Mouse (Mus musculus): ENCODE results near the gene Gm20388. TPM values are rescaled to one million over a fixed set of nuclear protein-coding genes. Genes with fewer than 3 reads are reported as not detected.

Gene Gm20388
- polyA plus RNA-seq, 1 experiment from 2014 or later: 5.3 TPM

- Histone ChIP-seq H3K36me3 (ENCODE audit: control insufficient read depth, insufficient read depth, low read length) (peaks cover 23% of the 10 kb centered on the region), H3K9ac (ENCODE audit: low read depth, low read length) (no peak overlapping the region), H3K4me3 (ENCODE audit: low read depth, low read length) (no peak overlapping the region), H3K9me3 (ENCODE audit: control insufficient read depth, low read length) (no peaks in the 10 kb centered on the region), H3K4me2 (no peak overlapping the region), H3K4me1 (replicated peaks; ENCODE audit: control insufficient read depth, insufficient read depth, low read length) (peaks cover 6% of the 10 kb centered on the region; the same call in 1 of the 2 replicates), H3K27ac (ENCODE audit: low read depth, low read length) (no peak overlapping the region), H3K27me3 (replicated peaks; ENCODE audit: control insufficient read depth, insufficient read depth, low read length) (no peaks in the 10 kb centered on the region)
- DNase-seq (ENCODE audit: low spot score) (no peak), ATAC-seq (replicated peaks; ENCODE audit: low FRiP score) (no peak)
- WGBS: 86% methylated on average over 8 of the region's 8 CpGs
Measured at GRCm38 (mm10) chr8:121795461-121795860, 1884.8 kb downstream of the Gm20388 start.

GRCm38 (mm10) chr8:121796406-121796805 lies 1885.8 kb downstream of the Gm20388 start:
- no peak overlapping the region for H3K4me3 ChIP-seq (ENCODE audit: low read depth, low read length)
- no peak overlapping the region for H3K4me2 ChIP-seq
- no peak overlapping the region for H3K27ac ChIP-seq (ENCODE audit: low read depth, low read length)
- no peaks in the 10 kb centered on the region for H3K27me3 ChIP-seq (replicated peaks; ENCODE audit: control insufficient read depth, insufficient read depth, low read length)
- peaks cover 6% of the 10 kb centered on the region; the same call in 1 of the 2 replicates for H3K4me1 ChIP-seq (replicated peaks; ENCODE audit: control insufficient read depth, insufficient read depth, low read length)
- H3K9ac ChIP-seq (ENCODE audit: low read depth, low read length): no peak overlapping the region
- no peak for DNase-seq (ENCODE audit: low spot score)
- H3K36me3 ChIP-seq (ENCODE audit: control insufficient read depth, insufficient read depth, low read length): peaks cover 25% of the 10 kb centered on the region
- WGBS: 91% methylated on average over 11 of the region's 11 CpGs
- no peaks in the 10 kb centered on the region for H3K9me3 ChIP-seq (ENCODE audit: control insufficient read depth, low read length)
- no peak for ATAC-seq (replicated peaks; ENCODE audit: low FRiP score)

- no peak overlapping the region for H3K4me2 ChIP-seq
- H3K4me3 ChIP-seq (ENCODE audit: low read depth, low read length): no peak overlapping the region
- DNase-seq (ENCODE audit: low spot score): no peak
- H3K4me1 ChIP-seq (replicated peaks; ENCODE audit: control insufficient read depth, insufficient read depth, low read length): no peaks in the 10 kb centered on the region
- H3K36me3 ChIP-seq (ENCODE audit: control insufficient read depth, insufficient read depth, low read length): peaks cover 30% of the 10 kb centered on the region
- no peak for ATAC-seq (replicated peaks; ENCODE audit: low FRiP score)
- 75% methylated on average over 6 of the region's 6 CpGs for WGBS
- H3K9ac ChIP-seq (ENCODE audit: low read depth, low read length): no peak overlapping the region
- H3K9me3 ChIP-seq (ENCODE audit: control insufficient read depth, low read length): no peaks in the 10 kb centered on the region
- H3K27me3 ChIP-seq (replicated peaks; ENCODE audit: control insufficient read depth, insufficient read depth, low read length): no peaks in the 10 kb centered on the region
- H3K27ac ChIP-seq (ENCODE audit: low read depth, low read length): no peak overlapping the region
Measured at GRCm38 (mm10) chr8:121798401-121798800, 1887.8 kb downstream of the Gm20388 start.

GRCm38 (mm10) chr8:121804829-121805228 lies 1894.2 kb downstream of the Gm20388 start:
- no peak overlapping the region for H3K4me2 ChIP-seq
- no peaks in the 10 kb centered on the region for H3K4me1 ChIP-seq (replicated peaks; ENCODE audit: control insufficient read depth, insufficient read depth, low read length)
- WGBS: 95% methylated on average over 5 of the region's 5 CpGs
- H3K36me3 ChIP-seq (ENCODE audit: control insufficient read depth, insufficient read depth, low read length): peaks cover 26% of the 10 kb centered on the region; the same call in 1 of the 2 replicates
- H3K27me3 ChIP-seq (replicated peaks; ENCODE audit: control insufficient read depth, insufficient read depth, low read length): no peaks in the 10 kb centered on the region
- no peak overlapping the region for H3K27ac ChIP-seq (ENCODE audit: low read depth, low read length)
- no peaks in the 10 kb centered on the region for H3K9me3 ChIP-seq (ENCODE audit: control insufficient read depth, low read length)
- no peak overlapping the region for H3K4me3 ChIP-seq (ENCODE audit: low read depth, low read length)
- ATAC-seq (replicated peaks; ENCODE audit: low FRiP score) (no peak), DNase-seq (ENCODE audit: low spot score) (no peak)
- no peak overlapping the region for H3K9ac ChIP-seq (ENCODE audit: low read depth, low read length)

- Histone ChIP-seq H3K4me2 (no peak overlapping the region), H3K36me3 (ENCODE audit: control insufficient read depth, insufficient read depth, low read length) (peaks cover 20% of the 10 kb centered on the region; the same call in 1 of the 2 replicates), H3K9me3 (ENCODE audit: control insufficient read depth, low read length) (no peaks in the 10 kb centered on the region), H3K27me3 (replicated peaks; ENCODE audit: control insufficient read depth, insufficient read depth, low read length) (no peaks in the 10 kb centered on the region), H3K4me1 (replicated peaks; ENCODE audit: control insufficient read depth, insufficient read depth, low read length) (no peaks in the 10 kb centered on the region), H3K27ac (ENCODE audit: low read depth, low read length) (no peak overlapping the region), H3K4me3 (ENCODE audit: low read depth, low read length) (no peak overlapping the region), H3K9ac (ENCODE audit: low read depth, low read length) (no peak overlapping the region)
- DNase-seq (ENCODE audit: low spot score) (no peak), ATAC-seq (replicated peaks; ENCODE audit: low FRiP score) (no peak)
- WGBS: 91% methylated on average over 13 of the region's 13 CpGs
Measured at GRCm38 (mm10) chr8:121806126-121806525, 1895.5 kb downstream of the Gm20388 start.

- Histone ChIP-seq H3K9me3 (ENCODE audit: control insufficient read depth, low read length) (no peaks in the 10 kb centered on the region), H3K36me3 (ENCODE audit: control insufficient read depth, insufficient read depth, low read length) (peaks cover 20% of the 10 kb centered on the region), H3K4me3 (ENCODE audit: low read depth, low read length) (no peak overlapping the region), H3K27me3 (replicated peaks; ENCODE audit: control insufficient read depth, insufficient read depth, low read length) (no peaks in the 10 kb centered on the region), H3K4me2 (no peak overlapping the region), H3K4me1 (replicated peaks; ENCODE audit: control insufficient read depth, insufficient read depth, low read length) (no peaks in the 10 kb centered on the region), H3K9ac (ENCODE audit: low read depth, low read length) (no peak overlapping the region), H3K27ac (ENCODE audit: low read depth, low read length) (no peak overlapping the region)
- DNase-seq (ENCODE audit: low spot score) (no peak), ATAC-seq (replicated peaks; ENCODE audit: low FRiP score) (no peak)
- WGBS: 79% methylated on average over 11 of the region's 11 CpGs
Measured at GRCm38 (mm10) chr8:121808032-121808431, 1897.4 kb downstream of the Gm20388 start.

GRCm38 (mm10) chr8:121809524-121810155 lies 1899.0 kb downstream of the Gm20388 start:
- Histone ChIP-seq H3K36me3 (ENCODE audit: control insufficient read depth, insufficient read depth, low read length) (peaks cover 17% of the 10 kb centered on the region), H3K9me3 (ENCODE audit: control insufficient read depth, low read length) (no peaks in the 10 kb centered on the region), H3K4me3 (ENCODE audit: low read depth, low read length) (no peak overlapping the region), H3K27me3 (replicated peaks; ENCODE audit: control insufficient read depth, insufficient read depth, low read length) (no peaks in the 10 kb centered on the region), H3K4me1 (replicated peaks; ENCODE audit: control insufficient read depth, insufficient read depth, low read length) (no peaks in the 10 kb centered on the region), H3K4me2 (no peak overlapping the region), H3K27ac (ENCODE audit: low read depth, low read length) (no peak overlapping the region), H3K9ac (ENCODE audit: low read depth, low read length) (no peak overlapping the region)
- 89% methylated on average over 11 of the region's 11 CpGs for WGBS
- DNase-seq (ENCODE audit: low spot score) (no peak), ATAC-seq (replicated peaks; ENCODE audit: low FRiP score) (no peak)

- Histone ChIP-seq H3K9ac (ENCODE audit: low read depth, low read length) (no peak overlapping the region), H3K4me3 (ENCODE audit: low read depth, low read length) (no peak overlapping the region), H3K27ac (ENCODE audit: low read depth, low read length) (no peak overlapping the region), H3K4me1 (replicated peaks; ENCODE audit: control insufficient read depth, insufficient read depth, low read length) (no peaks in the 10 kb centered on the region), H3K27me3 (replicated peaks; ENCODE audit: control insufficient read depth, insufficient read depth, low read length) (no peaks in the 10 kb centered on the region), H3K9me3 (ENCODE audit: control insufficient read depth, low read length) (no peaks in the 10 kb centered on the region), H3K4me2 (no peak overlapping the region), H3K36me3 (ENCODE audit: control insufficient read depth, insufficient read depth, low read length) (peaks cover 9% of the 10 kb centered on the region)
- ATAC-seq (replicated peaks; ENCODE audit: low FRiP score) (no peak), DNase-seq (ENCODE audit: low spot score) (no peak)
- 88% methylated on average over 3 of the region's 3 CpGs for WGBS
Measured at GRCm38 (mm10) chr8:121811502-121811901, 1900.9 kb downstream of the Gm20388 start.

- H3K9me3 ChIP-seq (ENCODE audit: control insufficient read depth, low read length): no peaks in the 10 kb centered on the region
- 93% methylated on average over 12 of the region's 12 CpGs for WGBS
- no peak overlapping the region for H3K27ac ChIP-seq (ENCODE audit: low read depth, low read length)
- H3K9ac ChIP-seq (ENCODE audit: low read depth, low read length): no peak overlapping the region
- no peaks in the 10 kb centered on the region for H3K27me3 ChIP-seq (replicated peaks; ENCODE audit: control insufficient read depth, insufficient read depth, low read length)
- H3K4me1 ChIP-seq (replicated peaks; ENCODE audit: control insufficient read depth, insufficient read depth, low read length): no peaks in the 10 kb centered on the region
- H3K4me2 ChIP-seq: no peak overlapping the region
- H3K36me3 ChIP-seq (ENCODE audit: control insufficient read depth, insufficient read depth, low read length): peaks cover 13% of the 10 kb centered on the region
- DNase-seq (ENCODE audit: low spot score) (no peak), ATAC-seq (replicated peaks; ENCODE audit: low FRiP score) (no peak)
- H3K4me3 ChIP-seq (ENCODE audit: low read depth, low read length): no peak overlapping the region
Measured at GRCm38 (mm10) chr8:121811931-121812570, 1901.4 kb downstream of the Gm20388 start.
